Mouse (Mus musculus) MEL (cell line): ENCODE data around the gene Cblc. TPM values are rescaled to one million over a fixed set of nuclear protein-coding genes. Genes with fewer than 3 reads are reported as not detected.

ENCODE experiments used
- DNase-seq: peaks from one replicate; pipeline ENCODE4 v3.0.0; 2011; ENCODE audit warnings: low read depth, low spot score
- H3K27ac ChIP-seq: 2 replicates; pipeline ENCODE4 v1.5.1; 2012; ENCODE audit warnings: low read depth, mild to moderate bottlenecking, control low read depth, low read length, moderate library complexity; ENCODE audit not compliant: control insufficient read depth
- H3K27me3 ChIP-seq, 2 experiments: fragments of 150-350 bp in 1 of 2; sonication (generic) in 1 of 2; 2 replicates each; pipeline ENCODE4 v1.6.1; 2012; ENCODE audit warnings: low read length in 2 of 2, mild to moderate bottlenecking in 2 of 2, improper control_type of control experiment in 1 of 2, moderate library complexity in 1 of 2; ENCODE audit not compliant: insufficient read depth in 2 of 2, control insufficient read depth in 1 of 2
- H3K36me3 ChIP-seq, 2 experiments: 2 replicates each; pipeline ENCODE4 v1.6.1; 2012 to 2014; ENCODE audit warnings: low read length in 2 of 2, improper control_type of control experiment in 1 of 2, inconsistent platforms in 1 of 2, mild to moderate bottlenecking in 1 of 2; ENCODE audit not compliant: insufficient read depth in 2 of 2, control insufficient read depth in 1 of 2
- H3K4me1 ChIP-seq, 2 experiments: fragments of 150-350 bp in 1 of 2; sonication (generic) in 1 of 2; 2 replicates each; pipeline ENCODE4 v1.6.1; 2012; ENCODE audit warnings: low read length in 2 of 2, improper control_type of control experiment in 1 of 2, mild to moderate bottlenecking in 1 of 2; ENCODE audit not compliant: insufficient read depth in 2 of 2, control insufficient read depth in 1 of 2
- H3K4me3 ChIP-seq, 2 experiments: fragments of 150-350 bp in 1 of 2; sonication (generic) in 1 of 2; 2 replicates each; pipeline ENCODE4 v1.5.1; 2012; ENCODE audit warnings: low read depth in 2 of 2, low read length in 2 of 2, mild to moderate bottlenecking in 2 of 2, moderate library complexity in 2 of 2, control low read depth in 1 of 2, improper control_type of control experiment in 1 of 2; ENCODE audit not compliant: control insufficient read depth in 1 of 2, insufficient read depth in 1 of 2
- H3K79me2 ChIP-seq: 2 replicates; pipeline ENCODE4 v1.6.1; 2012; ENCODE audit warnings: mild to moderate bottlenecking, low read length, moderate library complexity; ENCODE audit not compliant: control insufficient read depth, poor library complexity, insufficient read depth
- H3K9ac ChIP-seq: 2 replicates; pipeline ENCODE4 v1.6.1; 2012; ENCODE audit warnings: low read depth, mild to moderate bottlenecking, control low read depth, low read length, moderate library complexity; ENCODE audit not compliant: control insufficient read depth, poor library complexity, severe bottlenecking
- H3K9me3 ChIP-seq: fragments of 150-350 bp; sonication (generic); replicated peaks from 2 replicates; pipeline ENCODE4 v1.6.1; 2012; ENCODE audit warnings: mild to moderate bottlenecking, low read length, improper control_type of control experiment, moderate library complexity; ENCODE audit not compliant: insufficient read depth
- BHLHE40 ChIP-seq: IDR thresholded peaks from 2 replicates; pipeline ENCODE4 v1.6.1; 2012; ENCODE audit warnings: low read depth, mild to moderate bottlenecking, inconsistent platforms, low read length, improper control_type of control experiment, borderline replicate concordance
- CHD2 ChIP-seq: IDR thresholded peaks from 2 replicates; pipeline ENCODE4 v1.6.1; 2011; ENCODE audit warnings: low read length, improper control_type of control experiment
- CTCF ChIP-seq, 3 experiments: IDR thresholded peaks in 2 of 3; conservative IDR thresholded peaks in 1 of 3; 2 replicates each; pipeline ENCODE4 v1.5.1; 2011 to 2012; ENCODE audit warnings: low read length in 3 of 3, low read depth in 2 of 3, mild to moderate bottlenecking in 2 of 3, improper control_type of control experiment in 1 of 3, inconsistent platforms in 1 of 3, mixed read lengths in 1 of 3, moderate library complexity in 1 of 3; ENCODE audit not compliant: control insufficient read depth in 1 of 3, insufficient read depth in 1 of 3, poor library complexity in 1 of 3, severe bottlenecking in 1 of 3
- E2F4 ChIP-seq: IDR thresholded peaks from 2 replicates; pipeline ENCODE4 v1.6.1; 2011; ENCODE audit warnings: low read depth, low read length, improper control_type of control experiment, borderline replicate concordance
- ELF1 ChIP-seq: IDR thresholded peaks from 2 replicates; pipeline ENCODE4 v1.6.1; 2014; ENCODE audit warnings: low read depth, mild to moderate bottlenecking, inconsistent platforms, low read length, improper control_type of control experiment, moderate library complexity
- GABPA ChIP-seq: IDR thresholded peaks from 2 replicates; pipeline ENCODE4 v1.6.1; 2012; ENCODE audit warnings: low read depth, mild to moderate bottlenecking, inconsistent platforms, low read length, improper control_type of control experiment, moderate library complexity
- GATA1 ChIP-seq: IDR thresholded peaks from 2 replicates; pipeline ENCODE4 v1.6.1; 2011; ENCODE audit warnings: low read depth, low read length, improper control_type of control experiment
- HCFC1 ChIP-seq: IDR thresholded peaks from 2 replicates; pipeline ENCODE4 v1.6.1; 2012; ENCODE audit warnings: low read depth, mild to moderate bottlenecking, inconsistent platforms, low read length, improper control_type of control experiment, moderate library complexity
- JUND ChIP-seq: IDR thresholded peaks from 2 replicates; pipeline ENCODE4 v1.6.1; 2011; ENCODE audit warnings: low read depth, mild to moderate bottlenecking, improper control_type of control experiment, low read length
- KAT2A ChIP-seq: conservative IDR thresholded peaks from 2 replicates; pipeline ENCODE4 v1.6.1; 2012; ENCODE audit warnings: low read depth, low read length, improper control_type of control experiment, inconsistent platforms
- MAX ChIP-seq: IDR thresholded peaks from 2 replicates; pipeline ENCODE4 v1.6.1; 2011; ENCODE audit warnings: low read length, improper control_type of control experiment
- MAZ ChIP-seq: IDR thresholded peaks from 2 replicates; pipeline ENCODE4 v1.6.1; 2012; ENCODE audit warnings: low read depth, mild to moderate bottlenecking, inconsistent platforms, low read length, improper control_type of control experiment
- MEF2A ChIP-seq: IDR thresholded peaks from 2 replicates; pipeline ENCODE4 v1.6.1; 2014; ENCODE audit warnings: low read depth, mild to moderate bottlenecking, inconsistent platforms, low read length, improper control_type of control experiment; ENCODE audit not compliant: poor library complexity, insufficient replicate concordance, severe bottlenecking; ENCODE audit errors: extremely low read depth
- MXI1 ChIP-seq: IDR thresholded peaks from 2 replicates; pipeline ENCODE4 v1.6.1; 2011; ENCODE audit warnings: mild to moderate bottlenecking, low read depth, low read length, improper control_type of control experiment
- MYC ChIP-seq: IDR thresholded peaks from 2 replicates; pipeline ENCODE4 v1.6.1; 2011; ENCODE audit warnings: low read depth, mild to moderate bottlenecking, low read length, improper control_type of control experiment, moderate library complexity
- POLR2A ChIP-seq, 2 experiments: IDR thresholded peaks; 2 replicates each; pipeline ENCODE4 v1.6.1; 2011 to 2012; ENCODE audit warnings: low read length in 2 of 2, mild to moderate bottlenecking in 2 of 2, control low read depth in 1 of 2, improper control_type of control experiment in 1 of 2, low read depth in 1 of 2, moderate library complexity in 1 of 2; ENCODE audit not compliant: control insufficient read depth in 1 of 2, insufficient read depth in 1 of 2, poor library complexity in 1 of 2
- POLR2AphosphoS5 ChIP-seq: IDR thresholded peaks from 2 replicates; pipeline ENCODE4 v1.6.1; 2012; ENCODE audit warnings: low read depth, borderline replicate concordance, mild to moderate bottlenecking, inconsistent platforms, low read length, moderate library complexity, mixed read lengths
- RAD21 ChIP-seq: IDR thresholded peaks from 2 replicates; pipeline ENCODE4 v1.6.1; 2011; ENCODE audit warnings: mild to moderate bottlenecking, low read depth, low read length, improper control_type of control experiment
- RCOR1 ChIP-seq: IDR thresholded peaks from 2 replicates; pipeline ENCODE4 v1.6.1; 2012; ENCODE audit warnings: low read depth, mild to moderate bottlenecking, inconsistent platforms, low read length, improper control_type of control experiment
- SIN3A ChIP-seq: IDR thresholded peaks from 2 replicates; pipeline ENCODE4 v1.6.1; 2012; ENCODE audit warnings: low read length, improper control_type of control experiment, inconsistent platforms
- SMC3 ChIP-seq: IDR thresholded peaks from 2 replicates; pipeline ENCODE4 v1.6.1; 2011; ENCODE audit warnings: low read depth, low read length, improper control_type of control experiment
- TCF12 ChIP-seq: IDR thresholded peaks from 2 replicates; pipeline ENCODE4 v1.6.1; 2014; ENCODE audit warnings: low read depth, mild to moderate bottlenecking, inconsistent platforms, low read length, improper control_type of control experiment, moderate library complexity
- UBTF ChIP-seq: IDR thresholded peaks from 2 replicates; pipeline ENCODE4 v1.6.1; 2012; ENCODE audit warnings: low read depth, mild to moderate bottlenecking, inconsistent platforms, low read length, improper control_type of control experiment, moderate library complexity, borderline replicate concordance; ENCODE audit not compliant: insufficient read depth
- USF1 ChIP-seq: IDR thresholded peaks from 2 replicates; pipeline ENCODE4 v1.6.1; 2014; ENCODE audit warnings: low read depth, mild to moderate bottlenecking, inconsistent platforms, low read length, improper control_type of control experiment, moderate library complexity
- ZC3H11A ChIP-seq: IDR thresholded peaks from 2 replicates; pipeline ENCODE4 v1.6.1; 2012; ENCODE audit warnings: low read depth, mild to moderate bottlenecking, inconsistent platforms, low read length, improper control_type of control experiment
- ZNF384 ChIP-seq: IDR thresholded peaks from 2 replicates; pipeline ENCODE4 v1.6.1; 2012; ENCODE audit warnings: low read depth, mild to moderate bottlenecking, inconsistent platforms, low read length, improper control_type of control experiment
- polyA plus RNA-seq, 2 experiments: library from polyadenylated mRNA; stranded (reverse) in 1 of 2; unstranded in 1 of 2; fragments of >175 nt in 1 of 2; fragments of >200 nt in 1 of 2; gene quantifications; 2 replicates each; pipeline versions ENCODE4 v1.2.1 to v1.2.4; 2012; ENCODE audit warnings: low replicate concordance in 2 of 2, low read depth in 1 of 2; ENCODE audit not compliant: insufficient read length in 2 of 2, insufficient read depth in 1 of 2, missing spikeins in 1 of 2
- total RNA-seq: library from RNA; depleted of rRNA; stranded (reverse); fragments of 300-350 nt; gene quantifications from 2 replicates; pipeline ENCODE4 v1.2.3, GENCODE M21; 2012; rRNA removed

Gene Cblc
- total RNA-seq (not detected in 2 replicates), polyA plus RNA-seq (not detected)

DNA sequence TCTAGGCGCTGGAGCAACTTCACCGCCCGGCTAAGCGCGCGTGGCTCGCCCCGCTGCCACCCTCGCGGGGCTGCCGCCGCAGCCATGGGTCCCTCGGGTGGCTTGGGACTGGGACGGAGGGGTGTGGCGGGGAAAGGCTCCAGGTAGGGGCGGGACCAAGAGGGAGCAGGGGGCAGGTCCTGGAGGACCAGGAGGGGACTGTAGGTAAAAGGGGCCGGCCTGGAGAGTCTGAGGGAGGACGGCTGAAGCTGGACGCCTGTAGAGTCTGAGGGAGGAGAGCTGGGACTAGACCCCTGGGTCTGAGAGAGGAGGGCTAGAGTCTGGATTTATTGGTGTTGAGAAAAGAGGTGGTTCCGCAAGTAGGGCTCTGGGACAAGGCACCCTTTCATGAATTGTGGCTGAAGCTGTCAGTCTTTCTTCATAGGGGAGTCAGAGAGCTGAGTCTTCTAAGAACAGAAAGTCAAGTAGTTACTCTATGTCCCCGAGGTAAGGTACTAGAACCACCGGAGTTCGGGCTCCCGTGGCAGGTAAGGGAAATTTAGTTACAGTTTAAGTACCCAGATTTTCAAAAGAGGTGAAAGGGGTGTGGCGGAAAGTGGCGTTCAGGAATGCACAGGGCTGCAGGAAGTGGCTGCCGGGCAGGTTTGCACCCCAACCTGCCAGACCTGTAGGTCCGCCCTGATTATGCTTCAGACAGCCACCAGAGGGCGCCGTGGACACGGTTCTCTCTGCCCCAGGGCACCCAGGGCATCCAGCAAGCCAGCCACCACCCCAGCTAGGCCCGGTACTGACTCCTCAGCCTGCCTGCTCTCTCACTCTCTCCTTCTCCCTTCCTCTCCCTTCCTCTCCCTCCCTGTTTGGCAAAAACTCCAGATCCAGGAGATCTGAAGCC lies at the start of gene Cblc:
Gene Cblc (minus strand): TSS at position 113 of the 892 bp plus-strand sequence.
- no peak within 1 kb of the TSS for H3K27ac ChIP-seq
- no peaks in the 10 kb centered on the region for H3K9me3 ChIP-seq
- peak; percentile 85 for DNase-seq
- no peaks in the 10 kb centered on the region for H3K27me3 ChIP-seq
- H3K4me1 ChIP-seq = no peaks in the 10 kb centered on the region; a peak in 2 of 4 replicates
- H3K36me3 ChIP-seq = no peaks in the 10 kb centered on the region
- H3K79me2 ChIP-seq = no peaks in the 10 kb centered on the region
- peak within 1 kb of the TSS; percentile 9 to 50; a peak in 2 of 4 replicates for H3K4me3 ChIP-seq
- TF ChIP-seq BHLHE40 = no peak
- 0 out of 4 replicates have a peak, but pooled peaks of 1 of the 2 experiments have one; percentile 17 for TF ChIP-seq POLR2A (IDR thresholded peaks at IDR 0.05; ENCODE audit: control insufficient read depth in 1 of 2, insufficient read depth in 1 of 2, low read depth in 1 of 2, low read length in 2 of 2, poor library complexity in 1 of 2)
- TF ChIP-seq CTCF (IDR thresholded peaks at IDR 0.05 in 2 of 3, conservative IDR thresholded peaks at IDR 0.05 in 1 of 3; ENCODE audit: control insufficient read depth in 1 of 3, insufficient read depth in 1 of 3, low read depth in 2 of 3, low read length in 3 of 3, poor library complexity in 1 of 3, severe bottlenecking in 1 of 3) = peak; percentile 76 to 98 (median 92)
- TF ChIP-seq GABPA = no peak
- no peak for TF ChIP-seq UBTF
- TF ChIP-seq JUND = no peak
- TF ChIP-seq ZNF384 = no peak
- no peak for TF ChIP-seq MEF2A
- no peak for TF ChIP-seq GATA1
- no peak for TF ChIP-seq POLR2AphosphoS5
- no peak for TF ChIP-seq ELF1
- TF ChIP-seq MXI1 = no peak
- TF ChIP-seq TCF12 = 0 out of 2 replicates have a peak, but pooled peaks have one; percentile 9
- peak; percentile 66 for TF ChIP-seq ZC3H11A
- TF ChIP-seq SIN3A = 0 out of 2 replicates have a peak, but pooled peaks have one; percentile 17
- no peak for TF ChIP-seq MYC
- peak; percentile 47; the same call in 1 of the 2 replicates for TF ChIP-seq MAZ
- TF ChIP-seq KAT2A = no peak
- TF ChIP-seq HCFC1 = 0 out of 2 replicates have a peak, but pooled peaks have one; percentile 25
- no peak for TF ChIP-seq RCOR1
- no peak for TF ChIP-seq MAX
- peak; percentile 89 for TF ChIP-seq SMC3
- TF ChIP-seq CHD2 = no peak
- TF ChIP-seq E2F4 = no peak
- no peak for TF ChIP-seq USF1
- peak; percentile 68 for TF ChIP-seq RAD21
- H3K9ac ChIP-seq = 0 out of 2 replicates have a peak within 1 kb of the TSS, but pooled peaks have one; percentile 31
